Mouse (Mus musculus) stomach, postnatal 0 days (tissue): ENCODE measurements around the gene Mex3d. TPM values are rescaled to one million over a fixed set of nuclear protein-coding genes. Genes with fewer than 3 reads are reported as not detected.
A peak's percentile ranks its signal among the peaks of the same experiment; 100 is the strongest.

Experiments
- ATAC-seq: fragments of 200-750 bp; cut with Nextera tagmentation; 2 replicates; pipeline ENCODE4 v1.8.0; 2017; ENCODE audit not compliant: low FRiP score, low TSS enrichment
- DNase-seq: peaks from one replicate; pipeline ENCODE4 v3.0.0-alpha.2; 2016; ENCODE audit warnings: low spot score
- H3K27ac ChIP-seq: fragments of 300-500 bp; sonication (generic); replicated peaks from 2 replicates; pipeline ENCODE4 v1.5.1; 2014; ENCODE audit warnings: mild to moderate bottlenecking, control low read depth
- H3K27me3 ChIP-seq: fragments of 300-500 bp; sonication (generic); 2 replicates; pipeline ENCODE4 v1.6.1; 2014; ENCODE audit warnings: low read length; ENCODE audit not compliant: control insufficient read depth, insufficient read depth
- H3K36me3 ChIP-seq: fragments of 300-500 bp; sonication (generic); 2 replicates; pipeline ENCODE4 v1.6.1; 2014; ENCODE audit warnings: low read length, mixed read lengths; ENCODE audit not compliant: control insufficient read depth, insufficient read depth
- H3K4me1 ChIP-seq: fragments of 300-500 bp; sonication (generic); replicated peaks from 2 replicates; pipeline ENCODE4 v1.6.1; 2014; ENCODE audit warnings: antibody characterized with exemption; ENCODE audit not compliant: control insufficient read depth, insufficient read depth
- H3K4me2 ChIP-seq: fragments of 300-500 bp; sonication (generic); replicated peaks from 2 replicates; pipeline ENCODE4 v1.6.1; 2014; ENCODE audit warnings: low read depth, mild to moderate bottlenecking, control low read depth, moderate library complexity
- H3K4me3 ChIP-seq: fragments of 300-500 bp; sonication (generic); 2 replicates; pipeline ENCODE4 v1.5.1; 2014; ENCODE audit warnings: low read depth, low read length, control low read depth
- H3K9ac ChIP-seq: fragments of 300-500 bp; sonication (generic); 2 replicates; pipeline ENCODE4 v1.6.1; 2014; ENCODE audit warnings: mild to moderate bottlenecking, low read length, control low read depth, mixed read lengths
- H3K9me3 ChIP-seq: fragments of 300-500 bp; sonication (generic); 2 replicates; pipeline ENCODE4 v1.6.1; 2016; ENCODE audit warnings: low read length; ENCODE audit not compliant: control insufficient read depth
- CTCF ChIP-seq: IDR thresholded peaks from 2 replicates; pipeline ENCODE4 v1.5.1; 2016; ENCODE audit warnings: antibody characterized with exemption, low read depth, mild to moderate bottlenecking, moderate library complexity
- EP300 ChIP-seq: optimal IDR thresholded peaks from 2 replicates; pipeline ENCODE3; 2016; ENCODE audit warnings: antibody characterized with exemption
- WGBS: fragments of 180-500 bp; shearing (Covaris S2); extraction: QIAGEN DNeasy Blood & Tissue Kit; methylation state at CpG from one replicate; pipeline ENCODE4 v1.1.7; 2014; 5-methylcytosine and 5-hydroxymethylcytosine counted together
- microRNA-seq: library from miRNA; unstranded; fragments of <30 nt; microRNA quantifications from one replicate; pipeline ENCODE4, GENCODE M21; 2016
- polyA plus RNA-seq: library from polyadenylated mRNA; unstranded; fragments of >200 nt; fragmentation: Nextera tagmentation; extraction: Ambion mirVana; gene quantifications from 2 replicates; pipeline ENCODE4 v1.2.1, GENCODE M21; 2015

The Mex3d gene
- polyA plus RNA-seq, 1 experiment from 2014 or later = 4.1 TPM

- no peaks in the 10 kb centered on the region for H3K27me3 ChIP-seq
- no peak overlapping the region for H3K9ac ChIP-seq
- no peaks in the 10 kb centered on the region for H3K36me3 ChIP-seq
- no peaks in the 10 kb centered on the region for H3K9me3 ChIP-seq
- no peak overlapping the region for H3K27ac ChIP-seq
- WGBS = 48% methylated on average over 10 of the region's 10 CpGs
- no peak for ATAC-seq
- TF ChIP-seq CTCF (no peak), EP300 (no peak)
- no peak for DNase-seq
- H3K4me1 ChIP-seq = peaks cover 9% of the 10 kb centered on the region; the same call in 1 of the 2 replicates
- H3K4me3 ChIP-seq = no peak overlapping the region
- no peak overlapping the region for H3K4me2 ChIP-seq
These were observed 55.6 kb downstream of the Mex3d start for GRCm38 (mm10) chr10:80331636-80332524.

- no peaks in the 10 kb centered on the region for H3K9me3 ChIP-seq
- ATAC-seq = no peak
These were observed 56.6 kb downstream of the Mex3d start for GRCm38 (mm10) chr10:80330888-80331287.

More at GRCm38 (mm10) chr10:80330888-80331287, 56.6 kb downstream of the Mex3d start:
- no peak for DNase-seq
- Histone ChIP-seq H3K36me3 (no peaks in the 10 kb centered on the region), H3K4me1 (peaks cover 9% of the 10 kb centered on the region; the same call in 1 of the 2 replicates), H3K4me2 (peak overlapping the region; percentile 77), H3K27me3 (no peaks in the 10 kb centered on the region), H3K9ac (peak overlapping the region; percentile 41; the same call in 1 of the 2 replicates), H3K4me3 (no peak overlapping the region; the same call in 1 of the 2 replicates), H3K27ac (0 out of 2 replicates have a peak overlapping the region, but pooled peaks have one; percentile 40)
- 38% methylated on average over 2 of the region's 2 CpGs for WGBS
- TF ChIP-seq EP300 = no peak
- TF ChIP-seq CTCF = no peak

Small RNAs within 50 kb of the gene (microRNA-seq; reads per million reads assigned to microRNA genes)
- gene Gm22721 = not detected

Other genes with a start within 250 kb of the Mex3d start
- 679 and 705 TPM in 2 replicates for gene Atp5d, start 249.0 kb downstream of the Mex3d start, polyA plus RNA-seq
- 4.2 and 4.3 TPM in 2 replicates for gene Cbarp, start 246.8 kb downstream of the Mex3d start, polyA plus RNA-seq
- gene Midn, start 239.4 kb downstream of the Mex3d start, polyA plus RNA-seq = 8.5 and 9.6 TPM in 2 replicates
- 237 and 244 TPM in 2 replicates for gene Cirbp, start 221.7 kb downstream of the Mex3d start, polyA plus RNA-seq
- 13.9 and 14.1 TPM in 2 replicates for gene 1600002K03Rik, start 214.7 kb downstream of the Mex3d start, polyA plus RNA-seq
- 6.5 and 7.2 TPM in 2 replicates for gene Efna2, start 208.2 kb downstream of the Mex3d start, polyA plus RNA-seq
- 23.1 and 23.9 TPM in 2 replicates for gene Mum1, start 161.2 kb downstream of the Mex3d start, polyA plus RNA-seq
- 400 and 403 TPM in 2 replicates for gene Ndufs7, start 138.5 kb downstream of the Mex3d start, polyA plus RNA-seq
- 16.3 and 17.4 TPM in 2 replicates for gene Gamt, start 126.6 kb downstream of the Mex3d start, polyA plus RNA-seq
- gene Dazap1, start 126.2 kb downstream of the Mex3d start, polyA plus RNA-seq = 27.4 and 28.4 TPM in 2 replicates
- gene Rps15, start 95.2 kb downstream of the Mex3d start, polyA plus RNA-seq = 766 and 821 TPM in 2 replicates
- gene Apc2, start 91.7 kb downstream of the Mex3d start, polyA plus RNA-seq = 1.2 and 1.3 TPM in 2 replicates
- gene 2310011J03Rik, start 67.1 kb downstream of the Mex3d start, polyA plus RNA-seq = 50.3 and 51.2 TPM in 2 replicates
- gene Pcsk4, start 58.2 kb downstream of the Mex3d start, polyA plus RNA-seq = 2.2 and 2.3 TPM in 2 replicates
- gene Reep6, start 57.7 kb downstream of the Mex3d start, polyA plus RNA-seq = 13.5 and 17.6 TPM in 2 replicates
- gene Adamtsl5, start 39.2 kb downstream of the Mex3d start, polyA plus RNA-seq = 12.2 and 12.8 TPM in 2 replicates
- gene Plk5, start 31.2 kb downstream of the Mex3d start, polyA plus RNA-seq = 0.07 TPM in 2 replicates
- gene Mbd3, start 11.9 kb upstream of the Mex3d start, polyA plus RNA-seq = 81.1 and 82.9 TPM in 2 replicates
- 859 and 899 TPM in 2 replicates for gene Uqcr11, start 19.2 kb upstream of the Mex3d start, polyA plus RNA-seq
- gene Tcf3, start 46.0 kb upstream of the Mex3d start, polyA plus RNA-seq = 30.9 and 37.0 TPM in 2 replicates
- gene Onecut3, start 107.2 kb upstream of the Mex3d start, polyA plus RNA-seq = 0.01 and 0.02 TPM in 2 replicates
- gene Atp8b3, start 151.5 kb upstream of the Mex3d start, polyA plus RNA-seq = 0.02 and 0.10 TPM in 2 replicates
- gene Rexo1, start 173.9 kb upstream of the Mex3d start, polyA plus RNA-seq = 7.1 and 8.5 TPM in 2 replicates
- gene Klf16, start 189.7 kb upstream of the Mex3d start, polyA plus RNA-seq = 8.3 and 8.4 TPM in 2 replicates
- 92.5 and 103 TPM in 2 replicates for gene Abhd17a, start 202.7 kb upstream of the Mex3d start, polyA plus RNA-seq
- 67.8 and 77.3 TPM in 2 replicates for gene Scamp4, start 215.2 kb upstream of the Mex3d start, polyA plus RNA-seq
- gene Adat3, start 215.2 kb upstream of the Mex3d start, polyA plus RNA-seq = 4.1 and 4.3 TPM in 2 replicates
- gene Gm49322, start 218.4 kb upstream of the Mex3d start, polyA plus RNA-seq = 1.4 and 1.7 TPM in 2 replicates
- gene Csnk1g2, start 235.2 kb upstream of the Mex3d start, polyA plus RNA-seq = 75.4 and 83.9 TPM in 2 replicates